Mouse (Mus musculus): ENCODE results near the gene Lyg1.
"Not testable (repeated sequence)": the region's sequence is repeated elsewhere in the genome, so short reads cannot be mapped to it uniquely, and the experiment has no call there.

Gene Lyg1

DNA sequence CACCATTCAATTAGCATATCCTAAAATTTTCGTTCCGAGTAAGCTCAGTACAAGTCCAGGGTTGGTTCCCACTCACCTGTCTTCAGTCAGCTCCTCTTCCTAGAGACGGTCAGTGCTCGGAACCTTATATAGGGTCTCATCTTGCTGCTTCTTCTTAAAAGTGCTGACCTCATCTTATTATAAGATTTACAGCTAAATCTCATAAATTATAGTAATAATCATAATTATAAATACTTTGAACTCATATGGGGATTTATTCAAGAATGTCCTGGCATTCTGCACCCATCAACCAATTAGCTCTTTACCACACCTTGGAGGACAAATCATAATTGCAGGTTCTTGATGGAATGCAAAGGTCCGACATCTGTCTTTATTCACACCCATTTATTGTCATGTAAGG lies at the start of gene Lyg1:
TSS of gene Lyg1 (minus strand) at position 101 of the 400 bp plus-strand sequence.
- in situ Hi-C loops (cut with MboI, MseI), result no loop called here

DNA sequence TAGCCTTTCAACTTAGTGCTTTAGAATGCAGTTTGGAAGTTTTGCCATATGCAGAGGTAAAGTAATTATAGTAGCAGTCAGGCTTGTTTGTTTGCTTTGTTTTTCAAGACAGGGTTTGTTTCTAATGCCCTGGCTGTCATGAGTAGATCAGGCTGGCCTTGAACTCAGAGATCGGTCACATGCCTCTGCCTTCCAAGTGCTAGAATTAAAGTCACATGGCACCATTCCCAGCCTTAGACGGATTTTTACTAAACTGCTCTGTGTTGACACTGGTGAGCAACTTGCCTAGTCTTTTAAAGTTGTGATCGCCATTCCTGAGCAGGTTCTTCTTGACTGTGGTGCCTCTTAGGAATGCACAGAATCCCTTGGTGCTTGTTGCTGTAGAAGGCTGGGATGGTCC lies 49.2 kb upstream of the Lyg1 start:
- in situ Hi-C loops (cut with MboI, MseI), result loop anchor here (10.0 kb wide), 1 partner anchor 1218 kb away; no protein-coding TSS in a partner anchor

GRCm38 (mm10) chr1:38003046-38003445 lies 45.5 kb upstream of the Lyg1 start:
- in situ Hi-C loops (cut with MboI, MseI), result loop anchor here (10.0 kb wide), 1 partner anchor 1222 kb away; no protein-coding TSS in a partner anchor

- in situ Hi-C loops (cut with MboI, MseI), result loop anchor here (10.0 kb wide), 1 partner anchor 1223 kb away; no protein-coding TSS in a partner anchor
Measured at GRCm38 (mm10) chr1:38001956-38002355, 44.4 kb upstream of the Lyg1 start.

DNA sequence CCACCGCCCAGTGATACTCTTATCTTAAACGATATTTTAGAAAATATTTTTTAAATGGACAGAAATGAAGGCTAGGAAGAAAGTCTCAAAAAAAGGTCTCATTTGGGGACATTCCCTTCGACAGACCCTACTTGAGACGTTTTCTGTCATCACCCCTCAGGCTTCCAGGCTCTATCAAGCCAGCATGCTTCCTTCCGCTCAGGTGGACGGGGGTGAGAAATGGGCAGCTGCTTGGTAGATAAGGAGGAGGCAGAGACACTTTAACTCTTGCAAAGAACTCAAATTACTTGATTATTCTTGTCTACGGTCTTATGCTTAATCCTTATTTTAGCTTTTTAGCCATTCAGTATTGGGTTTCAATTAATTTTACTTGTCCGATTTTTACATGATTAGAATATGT lies 43.3 kb upstream of the Lyg1 start:
- in situ Hi-C loops (cut with MboI, MseI), result loop anchor here (10.0 kb wide), 1 partner anchor 1224 kb away; no protein-coding TSS in a partner anchor

DNA sequence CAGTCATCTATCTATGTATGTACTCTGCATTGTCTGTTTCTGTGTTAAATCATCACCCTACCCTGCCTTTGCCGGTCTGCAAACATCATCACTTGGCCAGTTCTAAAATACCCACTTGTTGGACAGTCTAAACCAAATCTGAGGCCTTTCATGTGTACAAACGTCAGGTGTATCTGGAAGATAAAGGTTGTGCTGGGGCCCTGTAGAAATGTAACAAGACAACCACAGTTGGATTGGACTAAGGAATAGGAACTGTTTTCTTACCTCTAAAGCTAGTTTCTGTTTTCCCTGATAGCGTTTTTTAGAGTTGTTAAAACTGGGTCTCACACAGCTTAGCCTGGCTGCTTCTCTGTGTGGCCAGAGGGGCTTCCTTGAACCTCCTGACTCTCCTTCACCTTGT lies 42.0 kb upstream of the Lyg1 start:
- in situ Hi-C loops (cut with MboI, MseI), result loop anchor here (10.0 kb wide), 1 partner anchor 125 kb away; the partner anchor contains the start of gene Lipt1

DNA sequence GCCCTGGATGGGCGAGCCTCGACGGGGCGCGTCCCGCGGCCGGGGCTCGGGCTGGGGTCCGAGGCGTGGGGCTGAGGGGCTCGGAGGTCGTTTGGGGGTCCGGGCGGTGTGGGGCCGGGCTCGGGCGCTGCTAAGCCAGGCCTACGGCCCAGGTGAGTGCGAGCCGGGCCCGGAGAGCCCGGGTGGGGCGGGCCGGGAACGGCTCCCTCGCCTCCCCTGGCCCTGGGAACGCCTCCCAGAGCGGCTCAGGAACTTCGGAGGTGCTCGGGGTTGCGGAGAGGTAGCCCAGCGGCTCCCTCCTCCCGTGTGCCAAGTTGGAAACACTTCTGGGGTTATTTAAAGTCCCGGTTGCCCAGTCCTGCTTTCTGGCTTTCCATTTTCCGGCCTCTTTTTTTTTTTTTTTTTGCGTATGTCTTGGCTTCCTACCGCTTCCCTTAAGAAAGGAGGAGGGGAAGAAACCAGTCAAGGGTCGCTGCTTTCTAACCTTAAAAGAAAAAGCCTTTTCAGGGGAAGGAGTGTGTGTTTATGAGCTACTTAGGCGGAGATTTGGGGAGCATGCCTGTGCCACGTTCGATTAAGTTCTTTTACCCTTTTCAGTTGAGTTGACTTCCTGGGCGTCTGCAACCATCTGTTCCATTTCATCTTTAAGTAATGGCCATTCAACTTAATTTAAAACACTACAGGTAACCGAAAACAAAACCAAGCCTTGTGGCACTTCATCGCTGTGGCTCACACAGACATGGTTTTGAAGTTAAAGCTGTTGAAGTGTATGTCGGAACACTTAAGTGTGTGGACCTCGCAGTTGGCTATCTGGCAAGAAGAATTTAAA lies 41.0 kb upstream of the Lyg1 start:
- in situ Hi-C loops (cut with MboI, MseI), result loop anchor here (10.0 kb wide), 1 partner anchor 124 kb away; the partner anchor contains the start of gene Lipt1

DNA sequence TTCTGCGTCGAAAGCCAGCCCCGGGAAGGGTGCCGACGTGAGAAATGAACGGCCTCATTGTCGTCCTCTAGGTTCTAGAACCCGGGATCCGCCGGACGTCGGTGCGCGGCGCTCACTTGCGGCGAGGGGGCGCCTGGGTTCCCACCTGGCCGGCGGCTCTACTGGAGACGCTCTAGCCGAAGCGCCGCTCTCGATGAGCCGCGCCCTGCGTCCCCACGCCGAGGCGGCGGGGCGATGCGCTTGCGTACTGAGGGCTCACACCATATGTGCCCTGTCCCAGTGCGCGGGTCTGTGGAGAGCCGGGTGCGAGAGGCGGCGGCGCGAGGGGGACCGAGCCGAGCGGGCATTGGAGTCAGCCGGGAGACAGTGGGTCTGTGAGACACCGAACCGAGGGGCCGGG lies 40.3 kb upstream of the Lyg1 start, which contains the start of the genes Txndc9 and Eif5b:
TSS of gene Txndc9 (minus strand) at position 27 of the 400 bp plus-strand sequence.
TSS of gene Eif5b (plus strand) at position 144 of the 400 bp plus-strand sequence.
- in situ Hi-C loops (cut with MboI, MseI), result loop anchor here (10.0 kb wide), 1 partner anchor 123 kb away; the partner anchor contains the start of gene Lipt1

DNA sequence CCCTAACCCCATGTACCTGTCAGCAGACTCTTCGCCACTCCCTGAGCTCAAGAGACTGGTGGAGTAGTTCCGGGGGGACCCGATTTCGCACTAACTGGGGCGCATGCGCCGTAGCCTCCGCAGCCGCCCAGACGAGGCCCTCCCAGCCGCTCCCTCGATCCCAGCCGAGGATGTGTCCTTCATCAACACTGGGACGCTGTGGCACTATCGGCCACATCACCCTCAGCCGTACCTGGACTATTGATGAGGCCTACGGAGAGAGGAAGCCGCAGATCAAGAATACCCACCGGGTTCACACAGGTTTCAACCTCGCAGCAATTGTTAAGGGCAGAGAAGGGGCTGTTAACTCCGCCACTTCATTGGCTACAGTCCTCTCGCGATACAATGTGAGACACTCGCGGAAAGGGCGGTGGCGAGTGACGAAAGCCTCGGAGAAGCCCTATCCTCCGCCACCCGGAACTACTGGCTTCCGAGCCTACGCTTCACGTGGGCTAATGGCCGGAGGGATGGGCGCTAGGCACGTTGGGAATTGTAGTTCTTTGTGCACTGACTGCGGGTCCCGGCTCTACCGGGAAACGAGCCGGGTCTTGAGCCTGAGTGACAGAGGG lies 39.4 kb upstream of the Lyg1 start:
- in situ Hi-C loops (cut with MboI, MseI), result loop anchor here (10.0 kb wide), 1 partner anchor 122 kb away; the partner anchor contains the start of gene Lipt1

DNA sequence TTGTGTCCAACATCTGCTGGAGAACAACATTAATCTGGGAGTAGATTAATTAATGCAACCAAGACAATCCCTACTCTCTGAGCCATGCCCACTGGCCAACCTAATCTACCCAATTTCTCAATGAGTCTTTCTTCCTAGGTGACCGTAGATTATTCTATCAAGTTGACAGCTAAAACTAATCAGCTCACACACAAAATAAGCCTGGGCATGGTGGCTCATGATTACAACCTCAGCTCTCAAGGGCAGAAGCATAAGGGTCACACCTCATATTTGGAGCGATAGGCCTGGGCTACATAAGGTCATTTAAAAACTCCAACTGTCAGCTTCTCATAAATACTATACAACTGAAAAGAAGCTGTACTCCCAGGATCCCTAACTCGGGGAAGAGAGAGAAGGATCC lies 38.7 kb upstream of the Lyg1 start:
- in situ Hi-C loops (cut with MboI, MseI), result loop anchor here (10.0 kb wide), 1 partner anchor 121 kb away; the partner anchor contains the start of gene Lipt1

GRCm38 (mm10) chr1:37987856-37988255 lies 30.3 kb upstream of the Lyg1 start:
- in situ Hi-C loops (cut with MboI, MseI), result loop anchor here (5.0 kb wide), 1 partner anchor 81 kb away; no protein-coding TSS in a partner anchor

DNA sequence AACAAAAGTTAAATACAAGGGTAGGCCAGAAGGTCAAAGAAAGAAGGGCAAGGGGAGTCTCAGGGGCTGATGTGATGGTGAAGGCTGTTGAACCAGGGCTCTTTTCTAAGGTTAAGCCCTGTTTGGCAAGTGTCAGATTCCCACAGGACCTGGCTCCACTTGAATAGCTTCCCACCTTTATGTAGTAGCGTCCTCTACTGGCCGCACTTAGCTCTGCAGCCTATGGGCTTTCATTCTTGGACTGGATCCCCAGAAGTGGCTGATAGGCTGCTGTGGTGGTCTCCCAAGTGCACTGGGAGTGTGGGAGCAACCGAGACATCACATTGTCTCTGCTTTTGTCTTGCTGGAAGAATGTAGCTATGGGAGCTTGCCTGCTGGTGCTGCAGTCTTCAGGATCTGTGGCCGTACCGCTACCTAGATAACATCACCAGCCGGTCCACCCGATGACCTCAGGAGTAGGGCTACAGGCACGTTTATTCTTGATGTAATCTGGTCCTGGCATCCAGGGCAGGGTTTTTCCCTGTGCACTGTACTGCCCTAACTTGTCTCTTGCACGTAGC lies 28.3 kb upstream of the Lyg1 start:
- in situ Hi-C loops (cut with MboI, MseI), result loop anchor here (5.0 kb wide), 1 partner anchor 79 kb away; no protein-coding TSS in a partner anchor

GRCm38 (mm10) chr1:37984326-37984725 lies 26.8 kb upstream of the Lyg1 start:
- in situ Hi-C loops (cut with MboI, MseI), result no loop called here

GRCm38 (mm10) chr1:37977303-37977702 lies 19.7 kb upstream of the Lyg1 start:
- in situ Hi-C loops (cut with MboI, MseI), result no loop called here

- in situ Hi-C loops (cut with MboI, MseI), result not testable (repeated sequence)
Measured at GRCm38 (mm10) chr1:37976666-37977065, 19.1 kb upstream of the Lyg1 start.

DNA sequence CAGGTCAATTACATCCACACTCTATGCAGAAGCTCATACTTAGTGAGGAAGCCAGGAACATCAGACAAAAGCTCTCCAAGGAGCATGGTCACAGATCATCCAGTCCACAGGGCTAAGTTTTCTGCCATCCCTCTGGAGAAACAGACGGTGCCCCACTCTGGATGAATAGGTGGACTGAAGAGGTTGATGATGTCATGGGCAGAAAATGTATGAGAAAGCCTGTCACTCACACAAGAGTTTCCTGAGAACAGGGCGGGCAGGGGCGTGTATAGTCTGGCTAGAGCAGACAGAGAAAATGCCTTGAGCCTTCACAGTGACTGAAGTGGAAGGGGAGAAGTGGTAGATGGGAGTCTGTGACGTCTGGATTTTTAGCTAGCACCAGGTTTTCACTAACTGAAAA lies 14.0 kb upstream of the Lyg1 start:
- in situ Hi-C loops (cut with MboI, MseI), result no loop called here

DNA sequence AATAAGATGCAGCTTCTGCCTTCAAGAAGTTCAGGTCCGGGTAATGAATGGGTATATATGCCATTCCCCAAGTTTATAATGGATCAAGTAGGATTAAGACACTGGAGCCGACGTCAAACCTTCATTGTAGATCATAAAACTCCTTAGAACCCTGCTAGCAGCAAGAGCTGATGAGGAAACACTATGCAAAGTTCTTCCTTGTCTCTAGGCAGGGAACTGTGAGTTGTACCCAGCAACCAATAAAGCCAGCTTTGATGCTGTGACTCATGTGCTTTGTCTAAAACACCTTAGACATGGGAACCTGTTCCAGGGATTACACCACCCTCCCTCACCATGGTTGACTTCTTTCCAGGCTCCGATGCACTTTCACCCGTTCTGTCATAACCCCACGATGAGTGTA lies 11.2 kb upstream of the Lyg1 start:
- in situ Hi-C loops (cut with MboI, MseI), result no loop called here

- in situ Hi-C loops (cut with MboI, MseI), result no loop called here
Measured at GRCm38 (mm10) chr1:37965571-37965970, 8.0 kb upstream of the Lyg1 start.

GRCm38 (mm10) chr1:37959486-37959885 lies 1.9 kb upstream of the Lyg1 start:
- in situ Hi-C loops (cut with MboI, MseI), result no loop called here

DNA sequence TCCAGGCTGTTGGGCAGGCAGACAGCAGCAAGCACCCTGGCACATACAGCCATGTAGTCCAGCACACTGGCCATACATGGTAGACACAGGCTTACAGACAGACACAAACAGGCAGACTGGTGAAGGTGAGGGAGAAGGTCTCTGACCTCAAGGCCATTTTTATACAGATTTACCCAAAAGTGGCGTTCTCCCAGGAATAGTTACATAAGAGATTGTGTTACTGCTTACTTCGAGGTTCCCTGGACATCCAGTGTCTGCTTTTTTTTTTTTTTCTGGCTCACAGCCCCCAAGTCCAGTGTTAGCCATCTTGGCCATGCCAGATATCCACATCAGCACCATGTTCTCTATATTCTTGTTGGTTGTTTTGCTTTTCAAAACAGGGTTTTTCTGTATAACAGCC lies 957 bp upstream of the Lyg1 start:
- in situ Hi-C loops (cut with MboI, MseI), result no loop called here

GRCm38 (mm10) chr1:37956690-37957431 lies 698 bp downstream of the Lyg1 start:
- in situ Hi-C loops (cut with MboI, MseI), result no loop called here
